Mouse (Mus musculus) erythroid progenitor cell, adult 5-6 weeks (primary cell): ENCODE results near the gene Rsph1. TPM values are rescaled to one million over a fixed set of nuclear protein-coding genes. Genes with fewer than 3 reads are reported as not detected.
A peak's percentile ranks its signal among the peaks of the same experiment; 100 is the strongest.

Experiments used
- ATAC-seq: replicated peaks from 2 replicates; pipeline ENCODE4 v1.8.0; 2016; ENCODE audit warnings: moderate number of reproducible peaks, mild to moderate bottlenecking, moderate TSS enrichment, inconsistent platforms; ENCODE audit not compliant: poor library complexity, low FRiP score, severe bottlenecking
- total RNA-seq, 2 experiments: library from RNA; stranded (forward) in 1 of 2; stranded (reverse) in 1 of 2; fragments of 150-400 nt in 1 of 2; fragments of 186-747, 209-891 nt in 1 of 2; gene quantifications; 2 replicates each; pipeline versions ENCODE4 v1.2.3 to v1.2.4; 2015 to 2017; ENCODE audit warnings: low replicate concordance in 2 of 2

The Rsph1 gene
- total RNA-seq, 2 experiments from 2014 or later, result not detected

DNA sequence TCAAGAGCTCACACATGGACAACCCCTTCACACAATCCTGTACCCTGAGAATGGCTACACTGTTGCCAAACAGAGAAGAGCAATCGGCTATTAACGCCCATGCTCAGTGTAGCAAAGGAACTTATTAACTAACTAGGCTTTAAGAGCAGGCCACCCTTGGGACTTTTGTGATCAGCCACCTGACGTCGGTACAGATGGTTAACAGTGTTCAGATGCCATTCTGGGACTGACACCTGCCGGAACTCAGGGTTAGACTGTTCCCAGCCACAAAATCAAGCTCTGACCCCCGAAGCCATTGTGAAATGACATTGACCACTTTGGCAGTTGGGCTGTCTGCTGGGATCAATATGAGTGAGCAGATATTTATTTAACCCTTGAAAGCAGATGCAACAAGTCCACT, 15.8 kb downstream of the Rsph1 start:
- no peak for ATAC-seq

- ATAC-seq, result no peak
These were observed 16.8 kb downstream of the Rsph1 start for GRCm38 (mm10) chr17:31260430-31260829.

DNA sequence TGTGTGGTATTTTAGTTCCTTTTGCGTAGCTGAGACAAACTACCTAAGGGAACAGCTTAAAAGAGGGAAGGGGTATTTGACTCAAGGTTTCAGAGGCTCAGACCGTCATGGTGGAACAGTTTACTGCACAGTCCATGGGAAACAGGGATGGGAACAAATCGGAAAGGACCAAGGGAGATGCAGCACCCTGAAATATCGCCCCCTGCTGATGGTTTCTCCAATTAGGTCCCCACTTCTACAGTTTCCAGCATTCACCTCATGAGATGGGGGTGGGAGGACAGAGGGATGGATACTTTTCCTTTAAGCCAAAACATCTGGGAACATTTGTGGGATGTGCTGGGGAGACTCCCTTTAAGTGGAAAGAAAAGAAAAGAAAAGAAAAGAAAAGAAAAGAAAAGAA, 17.4 kb downstream of the Rsph1 start:
- ATAC-seq, result no peak

DNA sequence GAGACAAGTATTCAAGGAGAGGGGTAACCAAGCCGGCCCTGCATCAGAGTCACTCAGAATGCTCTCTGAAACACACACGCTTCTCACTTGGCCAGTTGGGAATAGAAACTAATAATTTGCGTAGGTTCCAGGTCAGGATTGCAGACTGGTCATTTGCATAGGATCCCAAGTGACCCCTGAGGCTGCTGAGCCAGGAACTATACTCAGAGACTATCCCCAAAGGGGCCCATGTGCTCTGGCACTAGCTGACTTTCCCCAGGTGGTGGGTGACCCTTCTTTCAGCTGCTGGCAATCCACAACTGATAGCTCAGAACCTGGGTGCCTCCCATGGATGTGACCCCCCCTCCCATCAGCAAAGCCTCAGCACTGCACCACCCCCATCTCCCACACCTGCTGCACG, 18.0 kb downstream of the Rsph1 start:
- no peak for ATAC-seq

DNA sequence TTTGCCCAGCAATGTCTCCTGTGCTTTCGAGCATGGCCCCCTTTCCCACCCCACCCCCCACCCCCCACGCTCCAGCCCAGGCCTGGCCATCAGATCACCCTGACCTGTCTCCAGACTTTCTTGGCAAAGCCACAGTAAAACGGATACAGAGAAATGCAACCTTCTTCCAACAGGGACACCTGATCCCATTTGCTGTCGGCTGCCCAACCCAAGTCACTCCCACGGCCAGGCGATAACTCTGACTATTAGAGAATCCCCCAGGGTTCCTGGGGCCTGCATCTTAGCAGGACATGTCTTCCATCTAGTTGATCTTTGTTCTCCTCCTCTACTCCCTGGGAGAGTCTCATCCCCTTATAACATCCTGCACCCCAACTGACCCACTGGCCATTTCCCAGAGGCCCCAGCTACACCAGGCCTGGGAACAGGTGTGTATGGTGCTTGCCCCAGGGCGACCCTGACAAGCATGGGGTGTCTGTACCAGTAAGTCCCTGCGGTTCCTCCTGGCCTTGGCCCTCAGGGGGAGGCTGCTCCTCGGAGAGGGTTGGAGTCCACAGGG, 18.8 kb downstream of the Rsph1 start:
- no peak for ATAC-seq

DNA sequence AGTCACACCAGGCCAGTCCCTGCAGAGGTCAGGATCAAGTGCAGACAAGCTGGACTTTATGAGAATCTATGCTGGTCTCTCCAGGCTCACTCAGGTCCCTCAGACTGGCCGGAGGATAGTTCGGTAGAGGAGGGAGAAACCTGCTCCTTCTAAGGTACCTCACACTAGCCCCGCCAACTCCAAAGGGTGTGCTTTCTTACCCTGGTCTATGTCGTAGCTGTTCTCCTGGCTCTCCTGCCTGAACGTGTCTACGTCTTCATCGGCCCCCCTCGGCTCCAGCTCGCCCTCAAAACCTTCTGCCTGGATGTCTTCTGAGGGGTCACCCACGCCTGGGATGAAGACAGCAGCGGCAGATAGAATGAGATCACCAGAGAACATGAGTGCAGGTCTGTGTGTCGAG, 19.3 kb downstream of the Rsph1 start:
- no peak for ATAC-seq

DNA sequence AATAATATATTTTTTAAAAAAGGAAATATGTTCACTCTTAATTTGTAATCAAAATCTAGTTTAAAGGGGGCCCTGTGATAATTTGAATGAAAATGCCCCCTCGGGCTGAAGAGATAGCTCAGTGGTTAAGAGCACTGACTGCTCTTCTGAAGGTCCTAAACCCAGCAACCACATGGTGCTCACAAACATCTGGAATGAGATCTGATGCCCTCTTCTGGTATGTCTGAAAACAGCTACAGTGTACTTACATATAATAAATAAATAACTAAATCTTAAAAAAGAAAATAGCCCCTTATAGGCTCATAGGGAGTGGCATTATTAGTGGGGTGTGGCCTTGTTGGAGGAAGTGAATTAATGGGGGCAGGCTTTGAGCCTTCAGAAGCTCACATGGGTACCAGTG, 20.0 kb downstream of the Rsph1 start:
- no peak for ATAC-seq

DNA sequence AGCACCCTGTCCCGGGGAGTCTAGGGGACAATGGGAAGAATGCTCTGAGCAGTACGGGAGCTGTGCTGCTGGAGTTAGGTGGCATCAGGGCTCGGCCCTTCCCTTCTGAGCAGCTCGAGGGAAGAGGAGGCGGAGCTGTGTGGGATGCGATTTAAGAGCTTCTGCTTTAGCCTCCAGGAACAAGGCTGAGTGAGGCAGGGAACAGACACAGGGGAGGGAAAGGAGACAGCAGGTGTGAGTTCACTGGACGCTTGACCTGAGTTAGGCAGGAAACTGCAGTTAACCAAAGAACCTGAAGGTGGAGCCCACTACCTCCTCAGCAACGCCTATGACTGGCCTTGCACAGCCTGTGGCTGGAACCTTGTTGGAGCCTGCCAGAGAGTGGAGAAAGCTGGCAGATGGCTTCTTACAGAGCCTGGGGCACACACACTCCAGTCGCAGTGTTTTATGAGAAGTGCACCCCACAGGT, 22.7 kb downstream of the Rsph1 start:
- peak; percentile 34; the same call in 1 of the 2 replicates for ATAC-seq

GRCm38 (mm10) chr17:31253951-31254350, 23.2 kb downstream of the Rsph1 start:
- no peak for ATAC-seq

DNA sequence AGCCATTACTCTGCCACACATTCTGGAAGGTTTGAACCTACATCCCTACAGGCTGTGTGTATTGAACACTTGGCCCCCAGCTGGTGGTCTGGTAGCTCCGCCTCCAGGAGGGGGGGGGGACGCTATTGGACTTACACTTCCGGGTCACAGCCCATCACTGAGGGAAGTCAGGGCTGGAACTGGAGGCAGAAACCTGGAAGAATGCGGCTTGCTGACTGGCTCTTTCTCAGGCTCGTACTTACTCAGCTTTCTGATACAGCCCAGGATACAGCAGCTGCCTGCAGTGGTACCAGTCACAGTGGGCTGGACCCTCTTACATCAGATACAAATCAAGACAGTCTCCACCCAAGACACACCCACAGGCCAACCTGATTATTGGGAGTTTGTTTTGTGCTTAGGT, 30.0 kb downstream of the Rsph1 start:
- no peak for ATAC-seq

- no peak for ATAC-seq
These were observed 31.9 kb downstream of the Rsph1 start for GRCm38 (mm10) chr17:31245321-31245720.

- no peak for ATAC-seq
These were observed 34.4 kb downstream of the Rsph1 start for GRCm38 (mm10) chr17:31242764-31243163.

- ATAC-seq, result no peak
These were observed 36.0 kb downstream of the Rsph1 start for GRCm38 (mm10) chr17:31241156-31241555.

DNA sequence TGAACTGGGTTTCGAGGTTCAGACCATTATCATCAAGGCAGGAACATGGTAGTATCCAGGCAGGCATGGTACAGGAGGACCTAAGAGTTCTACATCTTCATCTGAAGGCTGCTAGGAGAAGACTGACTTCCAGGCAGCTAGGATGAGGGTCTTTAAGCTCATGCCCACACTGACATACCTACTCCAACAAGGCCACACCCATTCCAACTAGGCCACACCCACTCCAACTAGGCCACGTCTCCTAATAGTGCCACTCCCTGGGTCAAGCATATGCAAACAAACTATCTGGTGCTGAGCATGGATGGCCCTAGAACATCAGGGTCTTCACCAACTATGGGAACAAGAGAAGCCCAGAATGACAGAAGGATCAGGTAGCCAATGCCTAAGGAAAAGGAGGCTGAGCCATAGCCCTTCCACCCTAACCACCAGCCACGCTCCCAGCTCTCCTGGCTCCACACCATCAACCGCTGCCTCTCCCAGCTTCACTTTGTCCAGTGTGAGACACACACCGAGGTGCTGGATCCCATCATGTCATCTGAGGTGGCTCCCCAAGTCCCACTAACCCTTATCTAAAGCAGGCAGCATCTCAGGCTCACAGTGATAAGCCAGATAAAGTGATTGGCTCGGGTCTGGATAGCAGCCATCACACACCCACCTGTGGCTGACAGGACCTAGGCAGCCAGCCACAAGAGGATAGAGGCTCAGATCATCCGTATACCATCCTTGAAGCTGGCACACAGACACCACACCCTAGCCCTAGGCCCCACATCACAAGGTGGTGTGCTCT, 38.8 kb downstream of the Rsph1 start:
- ATAC-seq, result peak; percentile 48; the same call in 1 of the 2 replicates

- no peak for ATAC-seq
These were observed 41.3 kb downstream of the Rsph1 start for GRCm38 (mm10) chr17:31235915-31236314.

- no peak for ATAC-seq
These were observed 44.8 kb downstream of the Rsph1 start for GRCm38 (mm10) chr17:31232251-31233010.

DNA sequence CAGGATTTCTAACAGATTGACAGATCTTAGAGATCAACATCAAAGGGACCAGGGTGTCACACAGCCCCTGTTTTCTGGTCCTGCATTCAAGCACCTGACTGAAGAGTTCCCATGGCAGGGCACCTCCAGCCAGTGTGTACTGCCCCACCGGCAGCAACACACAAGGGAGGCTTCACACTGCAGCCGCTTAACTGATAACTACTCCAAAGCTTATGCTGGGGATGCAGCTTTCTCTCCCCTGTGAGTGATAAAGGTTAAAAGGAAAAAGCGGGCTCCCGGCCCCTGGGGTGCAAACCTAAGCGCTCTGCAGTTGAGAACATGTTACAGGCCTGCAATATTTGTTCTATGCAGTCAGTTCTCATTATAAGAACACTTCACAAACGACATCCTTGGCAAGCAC, 45.4 kb downstream of the Rsph1 start:
- no peak for ATAC-seq

GRCm38 (mm10) chr17:31226931-31227330, 50.3 kb downstream of the Rsph1 start:
- no peak for ATAC-seq

- ATAC-seq, result no peak
These were observed 50.8 kb downstream of the Rsph1 start for GRCm38 (mm10) chr17:31226368-31226767.

DNA sequence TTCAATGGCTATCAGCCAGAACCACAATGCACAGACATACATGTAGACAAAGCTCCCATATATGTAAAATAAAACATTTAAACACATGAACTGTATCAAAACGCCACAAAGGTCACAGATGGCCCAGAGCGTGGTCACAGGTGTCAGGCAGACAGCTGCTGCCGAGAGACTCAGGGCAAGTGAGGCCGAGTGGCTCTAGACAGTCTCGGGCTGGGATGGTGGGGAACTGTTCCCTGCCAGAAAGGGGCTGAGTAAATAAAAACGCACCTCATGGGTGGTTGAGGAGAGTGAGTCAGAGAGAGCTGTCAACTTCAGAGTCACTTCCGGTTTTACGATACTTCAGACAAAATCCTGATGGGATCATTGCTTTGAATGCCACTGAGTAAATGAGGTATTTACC, 52.6 kb downstream of the Rsph1 start:
- no peak for ATAC-seq

GRCm38 (mm10) chr17:31223835-31224234, 53.3 kb downstream of the Rsph1 start:
- ATAC-seq, result no peak
